Mouse (Mus musculus): ENCODE data around the gene Pld5. TPM values are rescaled to one million over a fixed set of nuclear protein-coding genes. Genes with fewer than 3 reads are reported as not detected.

Gene Pld5
- polyA plus RNA-seq, 1 experiment from 2014 or later = 0.13 TPM

DNA sequence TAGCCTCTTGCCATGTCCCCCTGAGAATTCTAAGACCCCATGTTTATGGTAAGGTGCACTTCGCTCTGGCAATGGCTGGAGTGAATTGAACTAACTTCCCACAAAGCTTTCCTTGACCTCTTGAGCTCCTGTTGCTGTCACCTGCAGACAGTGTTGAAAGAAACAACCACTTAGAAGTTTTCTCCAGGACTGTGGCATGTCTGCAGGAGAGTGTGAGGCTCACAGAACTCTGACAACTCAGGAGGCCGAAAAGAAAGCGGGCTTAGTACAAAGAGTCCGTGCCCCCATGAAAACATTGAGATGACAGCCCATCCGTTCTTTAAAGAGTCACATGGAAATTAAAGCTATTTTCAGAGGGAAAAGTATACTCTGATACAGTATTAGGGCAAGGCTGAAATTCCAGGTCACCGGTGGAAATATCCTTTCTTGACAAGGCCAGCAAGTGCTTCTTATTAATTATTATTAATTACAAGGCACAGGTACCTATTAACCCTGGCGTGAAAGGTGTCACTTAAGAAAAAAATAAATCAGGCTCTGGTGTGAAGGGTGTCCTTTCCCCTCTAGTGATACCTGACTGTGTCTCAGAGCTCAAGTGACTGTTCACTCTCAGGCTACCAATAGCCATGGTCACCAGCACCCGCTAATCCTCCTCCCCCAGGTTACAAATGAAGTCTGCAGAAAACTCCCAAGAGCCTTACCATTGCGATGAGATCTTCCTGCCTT, 62.0 kb downstream of the Pld5 start:
- H3K9ac ChIP-seq (ENCODE audit: low read length) = 0 out of 2 replicates have a peak overlapping the region, but pooled peaks have one; percentile 8
- H3K4me2 ChIP-seq (replicated peaks; ENCODE audit: low read depth) = peak overlapping the region; percentile 35; the same call in 1 of the 2 replicates
- H3K9me3 ChIP-seq (ENCODE audit: control insufficient read depth, low read length) = no peaks in the 10 kb centered on the region
- H3K27me3 ChIP-seq (ENCODE audit: control insufficient read depth, insufficient read depth, low read length) = no peaks in the 10 kb centered on the region
- DNase-seq (ENCODE audit: low spot score) = no peak
- H3K36me3 ChIP-seq (ENCODE audit: control insufficient read depth, insufficient read depth, low read length) = no peaks in the 10 kb centered on the region
- H3K4me3 ChIP-seq (ENCODE audit: low read depth, low read length) = peak overlapping the region; percentile 19; the same call in 1 of the 2 replicates
- H3K27ac ChIP-seq (replicated peaks) = no peak overlapping the region
- 62% methylated on average over 9 of the region's 9 CpGs for WGBS
- no peak for TF ChIP-seq CTCF (IDR thresholded peaks at IDR 0.05; ENCODE audit: low read depth)
- no peak for TF ChIP-seq EP300 (optimal IDR thresholded peaks at IDR 0.05)
- no peaks in the 10 kb centered on the region for H3K4me1 ChIP-seq (replicated peaks; ENCODE audit: control insufficient read depth, insufficient read depth)
- no peak for ATAC-seq (ENCODE audit: low FRiP score, low TSS enrichment)

DNA sequence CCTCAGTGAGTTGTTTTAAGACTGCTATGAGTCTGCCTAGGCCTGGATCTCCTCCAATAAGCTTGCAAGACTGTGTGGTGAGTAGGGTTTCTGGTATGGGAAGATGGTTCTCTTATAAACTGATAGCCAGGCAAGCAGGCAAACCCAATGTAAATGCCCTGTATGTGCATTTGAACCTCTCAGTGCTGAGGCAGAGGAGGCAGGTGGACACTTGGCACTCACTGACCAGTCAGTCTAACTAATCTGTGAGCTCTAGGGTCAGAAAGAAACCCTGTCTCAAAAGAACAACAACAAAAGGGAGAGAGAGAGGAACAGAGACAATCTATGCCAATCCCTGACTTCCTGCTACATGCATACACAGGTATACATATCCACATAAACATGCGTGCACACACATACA, 64.3 kb downstream of the Pld5 start:
- no peaks in the 10 kb centered on the region for H3K27me3 ChIP-seq (ENCODE audit: control insufficient read depth, insufficient read depth, low read length)
- H3K36me3 ChIP-seq (ENCODE audit: control insufficient read depth, insufficient read depth, low read length) = no peaks in the 10 kb centered on the region
- no peaks in the 10 kb centered on the region for H3K4me1 ChIP-seq (replicated peaks; ENCODE audit: control insufficient read depth, insufficient read depth)
- WGBS = 100% methylated on average over 1 of the region's 1 CpGs
- H3K9ac ChIP-seq (ENCODE audit: low read length) = no peak overlapping the region
- H3K4me3 ChIP-seq (ENCODE audit: low read depth, low read length) = no peak overlapping the region
- no peak overlapping the region for H3K4me2 ChIP-seq (replicated peaks; ENCODE audit: low read depth)
- no peaks in the 10 kb centered on the region for H3K9me3 ChIP-seq (ENCODE audit: control insufficient read depth, low read length)
- DNase-seq (ENCODE audit: low spot score) (no peak), ATAC-seq (ENCODE audit: low FRiP score, low TSS enrichment) (no peak)
- TF ChIP-seq EP300 (optimal IDR thresholded peaks at IDR 0.05) = no peak
- no peak for TF ChIP-seq CTCF (IDR thresholded peaks at IDR 0.05; ENCODE audit: low read depth)
- H3K27ac ChIP-seq (replicated peaks) = no peak overlapping the region

DNA sequence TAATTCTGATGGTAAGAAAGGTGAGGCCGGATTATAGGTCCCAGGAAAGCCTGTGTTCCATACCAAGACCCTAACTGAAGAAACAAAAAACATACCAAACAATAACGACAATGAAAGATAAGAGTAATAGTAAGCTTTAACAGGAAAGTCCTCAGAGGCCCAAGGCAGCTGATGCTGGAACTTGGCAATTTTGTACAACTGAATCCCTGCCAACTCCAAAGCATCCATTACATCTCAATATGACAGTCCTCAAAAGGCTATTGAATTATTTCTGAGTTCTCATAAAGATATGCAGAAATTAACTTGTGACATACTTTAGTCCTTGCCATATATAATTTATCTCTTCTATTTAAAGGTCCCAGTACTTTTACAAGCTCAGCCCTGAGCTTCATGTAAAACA, 67.1 kb downstream of the Pld5 start:
- TF ChIP-seq EP300 (optimal IDR thresholded peaks at IDR 0.05) = no peak
- no peak for TF ChIP-seq CTCF (IDR thresholded peaks at IDR 0.05; ENCODE audit: low read depth)
- H3K27me3 ChIP-seq (ENCODE audit: control insufficient read depth, insufficient read depth, low read length) = no peaks in the 10 kb centered on the region
- no peaks in the 10 kb centered on the region for H3K9me3 ChIP-seq (ENCODE audit: control insufficient read depth, low read length)
- H3K27ac ChIP-seq (replicated peaks) = no peak overlapping the region
- DNase-seq (ENCODE audit: low spot score) = no peak
- no peak overlapping the region for H3K4me3 ChIP-seq (ENCODE audit: low read depth, low read length)
- H3K4me2 ChIP-seq (replicated peaks; ENCODE audit: low read depth) = no peak overlapping the region
- no peak for ATAC-seq (ENCODE audit: low FRiP score, low TSS enrichment)
- H3K36me3 ChIP-seq (ENCODE audit: control insufficient read depth, insufficient read depth, low read length) = no peaks in the 10 kb centered on the region
- no peak overlapping the region for H3K9ac ChIP-seq (ENCODE audit: low read length)
- 75% methylated on average over 2 of the region's 2 CpGs for whole genome bisulfite sequencing
- H3K4me1 ChIP-seq (replicated peaks; ENCODE audit: control insufficient read depth, insufficient read depth) = no peaks in the 10 kb centered on the region

DNA sequence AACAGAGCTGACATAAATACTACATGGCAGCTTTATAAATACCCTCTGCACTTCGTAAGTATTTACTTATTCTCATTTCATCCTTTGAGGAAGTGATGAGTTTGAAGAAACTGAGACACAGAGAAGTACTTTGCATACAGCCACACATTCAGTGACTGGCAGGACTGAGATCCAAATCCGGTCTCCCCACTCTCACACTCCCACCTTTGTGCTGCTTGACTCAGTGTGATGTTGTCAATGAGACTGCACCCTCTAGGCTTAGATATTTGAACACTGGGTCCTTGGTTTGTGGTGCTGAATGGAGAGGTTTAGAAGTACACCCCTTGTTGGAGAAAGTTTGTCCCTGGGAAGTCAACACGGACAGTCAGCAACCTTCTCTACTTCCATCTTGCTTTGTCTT, 72.8 kb downstream of the Pld5 start:
- Histone ChIP-seq H3K4me3 (ENCODE audit: low read depth, low read length) (no peak overlapping the region), H3K4me1 (replicated peaks; ENCODE audit: control insufficient read depth, insufficient read depth) (no peaks in the 10 kb centered on the region), H3K4me2 (replicated peaks; ENCODE audit: low read depth) (no peak overlapping the region), H3K36me3 (ENCODE audit: control insufficient read depth, insufficient read depth, low read length) (no peaks in the 10 kb centered on the region), H3K27me3 (ENCODE audit: control insufficient read depth, insufficient read depth, low read length) (no peaks in the 10 kb centered on the region), H3K9ac (ENCODE audit: low read length) (no peak overlapping the region), H3K27ac (replicated peaks) (no peak overlapping the region), H3K9me3 (ENCODE audit: control insufficient read depth, low read length) (no peaks in the 10 kb centered on the region)
- TF ChIP-seq EP300 (optimal IDR thresholded peaks at IDR 0.05) (no peak), CTCF (IDR thresholded peaks at IDR 0.05; ENCODE audit: low read depth) (no peak)
- no peak for ATAC-seq (ENCODE audit: low FRiP score, low TSS enrichment)
- WGBS = 64% methylated on average over 3 of the region's 3 CpGs
- no peak for DNase-seq (ENCODE audit: low spot score)

DNA sequence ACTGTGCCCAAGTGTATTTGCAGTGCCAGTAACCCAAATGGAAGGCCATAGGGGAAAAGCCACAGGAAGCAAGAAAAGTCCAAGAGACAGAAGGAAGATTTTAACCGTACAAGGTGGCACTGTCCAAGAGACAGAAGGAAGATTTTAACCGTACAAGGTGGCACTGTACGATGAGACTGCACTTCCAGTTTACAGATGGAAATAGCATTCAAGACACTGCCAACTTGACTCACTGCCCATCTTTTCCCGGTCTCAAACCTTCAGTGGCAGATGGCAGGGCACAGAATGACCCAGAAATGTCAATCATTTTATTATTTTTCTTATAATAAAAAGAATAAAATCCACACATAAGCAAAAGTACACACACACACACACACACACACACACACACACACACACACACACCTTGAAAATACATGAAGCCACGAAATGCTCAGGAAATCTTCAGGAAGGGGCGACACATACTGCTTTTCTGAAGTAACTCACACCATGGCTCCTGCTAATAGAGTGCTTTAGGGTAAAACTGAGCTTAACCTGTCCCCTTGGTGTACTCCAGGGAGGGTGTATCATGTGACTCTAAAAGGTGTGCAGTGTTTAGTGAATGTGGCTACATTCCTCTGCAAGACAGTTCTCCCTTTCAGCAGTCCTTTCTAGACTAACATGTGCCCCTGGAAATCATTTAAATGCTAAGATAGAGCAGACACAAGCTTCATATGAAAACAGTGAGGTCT, 77.9 kb downstream of the Pld5 start:
- DNase-seq (ENCODE audit: low spot score) = no peak
- no peaks in the 10 kb centered on the region for H3K4me1 ChIP-seq (replicated peaks; ENCODE audit: control insufficient read depth, insufficient read depth)
- H3K36me3 ChIP-seq (ENCODE audit: control insufficient read depth, insufficient read depth, low read length) = no peaks in the 10 kb centered on the region
- H3K4me2 ChIP-seq (replicated peaks; ENCODE audit: low read depth) = no peak overlapping the region
- H3K9me3 ChIP-seq (ENCODE audit: control insufficient read depth, low read length) = no peaks in the 10 kb centered on the region
- no peak for ATAC-seq (ENCODE audit: low FRiP score, low TSS enrichment)
- TF ChIP-seq CTCF (IDR thresholded peaks at IDR 0.05; ENCODE audit: low read depth) (no peak), EP300 (optimal IDR thresholded peaks at IDR 0.05) (no peak)
- no peak overlapping the region for H3K4me3 ChIP-seq (ENCODE audit: low read depth, low read length)
- H3K9ac ChIP-seq (ENCODE audit: low read length) = no peak overlapping the region
- WGBS = 77% methylated on average over 6 of the region's 6 CpGs
- H3K27me3 ChIP-seq (ENCODE audit: control insufficient read depth, insufficient read depth, low read length) = no peaks in the 10 kb centered on the region
- no peak overlapping the region for H3K27ac ChIP-seq (replicated peaks)

DNA sequence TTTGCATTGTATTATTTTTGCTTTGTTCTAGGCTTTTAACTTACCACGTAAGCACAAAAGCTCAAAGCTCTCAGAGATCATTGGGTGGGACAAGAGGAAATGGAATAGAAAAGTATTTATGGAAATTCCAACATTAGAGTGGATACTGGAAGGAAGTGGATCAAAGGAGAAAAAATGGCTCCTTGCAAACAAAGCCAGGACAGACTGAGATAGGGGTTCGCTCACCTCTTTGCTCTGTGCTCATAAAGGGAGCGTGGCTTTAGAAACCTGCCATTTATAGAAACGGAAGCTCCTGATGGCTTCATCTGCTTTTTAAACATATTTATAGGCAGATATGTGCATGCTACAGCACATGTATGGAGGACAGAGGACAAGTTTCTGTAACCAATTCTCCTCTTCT, 78.8 kb downstream of the Pld5 start:
- no peak for ATAC-seq (ENCODE audit: low FRiP score, low TSS enrichment)
- Histone ChIP-seq H3K4me2 (replicated peaks; ENCODE audit: low read depth) (no peak overlapping the region), H3K9me3 (ENCODE audit: control insufficient read depth, low read length) (no peaks in the 10 kb centered on the region), H3K36me3 (ENCODE audit: control insufficient read depth, insufficient read depth, low read length) (no peaks in the 10 kb centered on the region), H3K27ac (replicated peaks) (no peak overlapping the region), H3K9ac (ENCODE audit: low read length) (no peak overlapping the region), H3K4me3 (ENCODE audit: low read depth, low read length) (no peak overlapping the region), H3K27me3 (ENCODE audit: control insufficient read depth, insufficient read depth, low read length) (no peaks in the 10 kb centered on the region), H3K4me1 (replicated peaks; ENCODE audit: control insufficient read depth, insufficient read depth) (no peaks in the 10 kb centered on the region)
- TF ChIP-seq CTCF (IDR thresholded peaks at IDR 0.05; ENCODE audit: low read depth) (no peak), EP300 (optimal IDR thresholded peaks at IDR 0.05) (no peak)
- no peak for DNase-seq (ENCODE audit: low spot score)
- WGBS = 78% methylated on average over 4 of the region's 4 CpGs

All from stomach, postnatal 0 days (tissue).